Mouse (Mus musculus): Measurements from ENCODE around the gene Nanos3. TPM values are rescaled to one million over a fixed set of nuclear protein-coding genes. Genes with fewer than 3 reads are reported as not detected.

The Nanos3 gene
- polyA plus RNA-seq, 2 experiments from 2014 or later, result 1.1 TPM; not detected in 1

- ATAC-seq, result no peak
Observed at GRCm38 (mm10) chr8:84180530-84181190, 4.4 kb downstream of the Nanos3 start.

- no peak for ATAC-seq
Observed at GRCm38 (mm10) chr8:84179946-84180345, 5.1 kb downstream of the Nanos3 start.

- ATAC-seq, result no peak
Observed at GRCm38 (mm10) chr8:84178592-84178991, 6.4 kb downstream of the Nanos3 start.

- ATAC-seq, result no peak
Observed at GRCm38 (mm10) chr8:84177405-84177804, 7.6 kb downstream of the Nanos3 start.

- no peak for ATAC-seq
Observed at GRCm38 (mm10) chr8:84176560-84176959, 8.5 kb downstream of the Nanos3 start.

- peak; percentile 75 for ATAC-seq
Observed at GRCm38 (mm10) chr8:84173861-84174260, 11.2 kb downstream of the Nanos3 start.

- no peak for ATAC-seq
Observed at GRCm38 (mm10) chr8:84170096-84170495, 14.9 kb downstream of the Nanos3 start.

GRCm38 (mm10) chr8:84167696-84168095, 17.3 kb downstream of the Nanos3 start:
- no peak for ATAC-seq

GRCm38 (mm10) chr8:84157620-84158019, 27.4 kb downstream of the Nanos3 start:
- no peak for ATAC-seq

GRCm38 (mm10) chr8:84149181-84149580, 35.8 kb downstream of the Nanos3 start:
- ATAC-seq, result no peak

GRCm38 (mm10) chr8:84148531-84148850, 36.5 kb downstream of the Nanos3 start:
- ATAC-seq, result no peak

GRCm38 (mm10) chr8:84147769-84148530, 37.1 kb downstream of the Nanos3 start, which contains the start of the genes Cc2d1a and 4930432K21Rik:
Cc2d1a (minus strand) TSS chr8:84147936.
4930432K21Rik (plus strand) TSS chr8:84148025.
- peak; percentile 95 for ATAC-seq

- peak; percentile 21 for ATAC-seq
Observed at GRCm38 (mm10) chr8:84147324-84147766, 37.7 kb downstream of the Nanos3 start.

- ATAC-seq, result no peak
Observed at GRCm38 (mm10) chr8:84144636-84145245, 40.3 kb downstream of the Nanos3 start.

- no peak for ATAC-seq
Observed at GRCm38 (mm10) chr8:84140838-84141237, 44.2 kb downstream of the Nanos3 start.

GRCm38 (mm10) chr8:84137848-84138247, 47.2 kb downstream of the Nanos3 start:
- no peak for ATAC-seq

GRCm38 (mm10) chr8:84132225-84132624, 52.8 kb downstream of the Nanos3 start:
- no peak for ATAC-seq

GRCm38 (mm10) chr8:84130806-84131205, 54.2 kb downstream of the Nanos3 start:
- no peak for ATAC-seq

GRCm38 (mm10) chr8:84128277-84128676, 56.7 kb downstream of the Nanos3 start:
- peak; percentile 5 for ATAC-seq

- peak; percentile 92 for ATAC-seq
Observed at GRCm38 (mm10) chr8:84127202-84127901, 57.7 kb downstream of the Nanos3 start.

GRCm38 (mm10) chr8:84126742-84127141, 58.3 kb downstream of the Nanos3 start:
- ATAC-seq, result peak; percentile 28

GRCm38 (mm10) chr8:84125656-84126055, 59.4 kb downstream of the Nanos3 start, which contains the start of gene Podnl1:
Podnl1 (plus strand) TSS chr8:84125989.
- no peak for ATAC-seq

Measured in activated CD4-positive, CD25-positive, alpha-beta regulatory T cell, adult 4 months (primary cell).